19 mouse cellular contexts compared by ENCODE assay signal in the genomic region with DNA sequence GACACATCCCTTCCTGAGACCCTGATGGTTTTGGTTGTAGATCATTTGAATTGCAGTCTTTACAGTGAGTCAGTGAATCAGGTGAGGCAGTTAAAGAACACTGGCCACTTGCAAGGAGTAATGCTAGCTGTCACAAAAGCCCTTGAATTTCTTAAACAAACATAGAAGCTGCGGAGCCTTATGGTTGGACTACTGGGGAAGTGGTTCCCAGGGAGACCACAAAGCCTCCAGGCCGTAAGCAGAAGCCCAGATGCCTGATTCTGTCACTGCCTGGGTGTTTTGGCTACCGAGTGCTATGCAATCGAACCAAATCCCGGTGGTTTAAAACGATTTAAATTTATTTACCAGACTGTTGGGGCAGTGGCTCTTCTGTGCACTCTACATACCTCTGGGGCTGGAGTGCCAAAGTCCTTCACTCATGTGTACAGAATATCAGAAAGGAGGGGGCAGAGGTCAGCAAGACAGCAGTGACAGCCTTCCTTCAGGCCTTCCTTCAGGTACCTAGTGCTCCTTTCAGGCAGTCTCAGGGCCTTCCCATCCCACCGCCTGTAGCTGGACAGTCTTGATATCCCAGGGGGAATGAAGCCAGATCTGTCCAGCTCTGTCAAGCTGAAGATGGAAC.
A peak's percentile ranks its signal among the peaks of the same experiment; 100 is the strongest.
DNase-seq lines count a peak whose midpoint lies in the region; ATAC-seq lines count a peak whose summit lies in the region.
"Had no signal": no experiment of that assay in that cellular context is flagged by ENCODE, and none has a peak within 500 bp of the region (broad histone marks: within the 10 kb centered on the region; RNA-seq: fewer than 3 reads in every experiment).

No protein-coding gene starts in this region.

- H3K4me1 ChIP-seq in intestine, embryonic 15.5 days (replicated peaks): 0 out of 2 replicates have a peak, but pooled peaks cover 8% of the 10 kb centered on the region

- WGBS in intestine, embryonic 15.5 days: 39% methylated on average over 7 of the region's 7 CpGs

- no peak overlapping the region for H3K4me2 ChIP-seq in intestine, embryonic 15.5 days (replicated peaks)
- H3K4me2 ChIP-seq: embryonic facial prominence, embryonic 15.5 days; limb, embryonic 15.5 days; midbrain, embryonic 13.5 days had no signal

- no peak overlapping the region for H3K4me3 ChIP-seq in intestine, embryonic 15.5 days (replicated peaks)
- H3K4me3 ChIP-seq: embryonic facial prominence, embryonic 15.5 days; forebrain, embryonic 10.5 days; heart, adult 2 months; limb, embryonic 15.5 days; midbrain, embryonic 13.5 days had no signal

- peak; percentile 75 for ATAC-seq in intestine, embryonic 15.5 days
- ATAC-seq: CD4-positive, CD25-positive, alpha-beta regulatory T cell, adult 4 months; midbrain, embryonic 13.5 days had no signal

- H3K27ac ChIP-seq in intestine, embryonic 15.5 days: no peak overlapping the region
- H3K27ac ChIP-seq: embryonic facial prominence, embryonic 15.5 days; forebrain, embryonic 10.5 days; heart, adult 2 months; limb, embryonic 15.5 days; midbrain, embryonic 13.5 days had no signal

- H3K9me3 ChIP-seq in intestine, embryonic 15.5 days: no peaks in the 10 kb centered on the region
- H3K9me3 ChIP-seq: embryonic facial prominence, embryonic 15.5 days; forebrain, embryonic 10.5 days; limb, embryonic 15.5 days; midbrain, embryonic 13.5 days had no signal

- H3K27me3 ChIP-seq in intestine, embryonic 15.5 days (replicated peaks): no peaks in the 10 kb centered on the region
- H3K27me3 ChIP-seq: embryonic facial prominence, embryonic 15.5 days; limb, embryonic 15.5 days; midbrain, embryonic 13.5 days had no signal

- H3K36me3 ChIP-seq in intestine, embryonic 15.5 days: no peaks in the 10 kb centered on the region
- H3K36me3 ChIP-seq: embryonic facial prominence, embryonic 15.5 days; G1E; limb, embryonic 15.5 days had no signal

- no peak overlapping the region for H3K9ac ChIP-seq in intestine, embryonic 15.5 days
- H3K9ac ChIP-seq: embryonic facial prominence, embryonic 15.5 days; limb, embryonic 15.5 days; midbrain, embryonic 13.5 days had no signal

- peak; percentile 43 for DNase-seq in kidney, adult 9 months
- DNase-seq in kidney, adult 8-10 months: no peak
- peak; percentile 49 for DNase-seq in 416B (ENCODE audit: low read depth)
- peak; percentile 11 for DNase-seq in lung, postnatal 14 days
- no peak for DNase-seq in urinary bladder, adult 18-20 months (ENCODE audit: low spot score in 2 of 2)
- DNase-seq in adrenal gland, postnatal 25 days: no peak
- DNase-seq: cerebellum, adult 9-10 months; embryo, embryonic 11 days; gastrocnemius, postnatal 14 days; heart, adult 2 months; kidney, postnatal 4 days; layer of hippocampus, postnatal 36 days had no signal

Comparison
In these comparisons a context has a peak if more than half of its experiments do, and no peak if none do; other contexts are left out.
1. DNase-seq: peak in kidney, adult 9 months (single experiment), 416B (single experiment) and lung, postnatal 14 days (single experiment); none in kidney, adult 8-10 months (0 of 2), urinary bladder, adult 18-20 months (0 of 2) and adrenal gland, postnatal 25 days (single experiment).